Mouse (Mus musculus): ENCODE measurements at regions not wholly inside any gene's neighbourhood (a gene's known extent, or its start where the extent isn't known, plus 50 kb on each side); places are given as distances from the start of the nearest gene placed in this dataset.

GRCm38 (mm10) chr15:88247974-88248625 lies 352.0 kb upstream of the Zdhhc25 start:
- no peak for TF ChIP-seq POLR2A (IDR thresholded peaks at IDR 0.05; ENCODE audit: low read depth, low read length)
- peak; percentile 18; the same call in 1 of the 2 replicates for TF ChIP-seq CTCF (IDR thresholded peaks at IDR 0.05; ENCODE audit: extremely low read depth, insufficient read depth, insufficient read length, insufficient replicate concordance)

Data from spleen, adult 2 months (tissue).